Mouse (Mus musculus) T-helper 1 cell (primary cell): ENCODE results near the gene Slc35f1.
"Not testable (repeated sequence)": the region's sequence is repeated elsewhere in the genome, so short reads cannot be mapped to it uniquely, and the experiment has no call there.

Source experiments
- in situ Hi-C: fragments of 300-600 bp; cut with MboI, MseI; formaldehyde crosslinking; loops from one replicate; pipeline ENCODE4 v1.15.1; 2025; ENCODE audit warnings: high pct_unique_total_duplicates

Gene Slc35f1

GRCm38 (mm10) chr10:52787075-52787474 lies 96.7 kb downstream of the Slc35f1 start:
- in situ Hi-C loops: no loop called here

- in situ Hi-C loops: no loop called here
These were observed 101.2 kb downstream of the Slc35f1 start for GRCm38 (mm10) chr10:52791560-52791959.

- in situ Hi-C loops: no loop called here
These were observed 107.1 kb downstream of the Slc35f1 start for GRCm38 (mm10) chr10:52797454-52797853.

- in situ Hi-C loops: no loop called here
These were observed 117.5 kb downstream of the Slc35f1 start for GRCm38 (mm10) chr10:52807808-52808207.

- in situ Hi-C loops: no loop called here
These were observed 122.5 kb downstream of the Slc35f1 start for GRCm38 (mm10) chr10:52812861-52813260.

GRCm38 (mm10) chr10:52814358-52814757 lies 124.0 kb downstream of the Slc35f1 start:
- in situ Hi-C loops: no loop called here

- in situ Hi-C loops: no loop called here
These were observed 129.3 kb downstream of the Slc35f1 start for GRCm38 (mm10) chr10:52819661-52820060.

GRCm38 (mm10) chr10:52822909-52823308 lies 132.6 kb downstream of the Slc35f1 start:
- in situ Hi-C loops: no loop called here

- in situ Hi-C loops: no loop called here
These were observed 135.4 kb downstream of the Slc35f1 start for GRCm38 (mm10) chr10:52825746-52826145.

- in situ Hi-C loops: no loop called here
These were observed 150.5 kb downstream of the Slc35f1 start for GRCm38 (mm10) chr10:52840819-52841218.

GRCm38 (mm10) chr10:52851994-52852393 lies 161.7 kb downstream of the Slc35f1 start:
- in situ Hi-C loops: no loop called here

GRCm38 (mm10) chr10:52860851-52861250 lies 170.5 kb downstream of the Slc35f1 start:
- in situ Hi-C loops: no loop called here

GRCm38 (mm10) chr10:52864936-52865335 lies 174.6 kb downstream of the Slc35f1 start:
- in situ Hi-C loops: no loop called here

GRCm38 (mm10) chr10:52871110-52871509 lies 180.8 kb downstream of the Slc35f1 start:
- in situ Hi-C loops: no loop called here

GRCm38 (mm10) chr10:52874133-52874532 lies 183.8 kb downstream of the Slc35f1 start:
- in situ Hi-C loops: no loop called here

GRCm38 (mm10) chr10:52874712-52875111 lies 184.4 kb downstream of the Slc35f1 start:
- in situ Hi-C loops: no loop called here

- in situ Hi-C loops: no loop called here
These were observed 187.1 kb downstream of the Slc35f1 start for GRCm38 (mm10) chr10:52877263-52878021.

- in situ Hi-C loops: no loop called here
These were observed 187.9 kb downstream of the Slc35f1 start for GRCm38 (mm10) chr10:52878093-52878801.

- in situ Hi-C loops: not testable (repeated sequence)
These were observed 206.4 kb downstream of the Slc35f1 start for GRCm38 (mm10) chr10:52896724-52897123.

- in situ Hi-C loops: loop anchor here (5.0 kb wide), 1 partner anchor 72 kb away; no protein-coding TSS in a partner anchor
These were observed 214.6 kb downstream of the Slc35f1 start for GRCm38 (mm10) chr10:52904914-52905313.

- in situ Hi-C loops: no loop called here
These were observed 221.4 kb downstream of the Slc35f1 start for GRCm38 (mm10) chr10:52911762-52912161.

- in situ Hi-C loops: no loop called here
These were observed 228.4 kb downstream of the Slc35f1 start for GRCm38 (mm10) chr10:52918715-52919114.

- in situ Hi-C loops: no loop called here
These were observed 232.8 kb downstream of the Slc35f1 start for GRCm38 (mm10) chr10:52923143-52923542.
